Mouse (Mus musculus): ENCODE measurements around the gene Nap1l5.
"Not testable (repeated sequence)": the region's sequence is repeated elsewhere in the genome, so short reads cannot be mapped to it uniquely, and the experiment has no call there.

The Nap1l5 gene

GRCm38 (mm10) chr6:58907336-58907735, 460 bp upstream of the Nap1l5 start:
- no peak for DNase-seq (ENCODE audit: low read depth, low spot score)

GRCm38 (mm10) chr6:58904551-58904950, 2.3 kb downstream of the Nap1l5 start:
- DNase-seq (ENCODE audit: low read depth, low spot score): no peak

GRCm38 (mm10) chr6:58903171-58903570, 3.7 kb downstream of the Nap1l5 start:
- DNase-seq (ENCODE audit: low read depth, low spot score): no peak

- no peak for DNase-seq (ENCODE audit: low read depth, low spot score)
Measured at GRCm38 (mm10) chr6:58900536-58900935, 6.3 kb downstream of the Nap1l5 start.

- DNase-seq (ENCODE audit: low read depth, low spot score): no peak
Measured at GRCm38 (mm10) chr6:58899076-58899475, 7.8 kb downstream of the Nap1l5 start.

GRCm38 (mm10) chr6:58896648-58897047, 10.2 kb downstream of the Nap1l5 start:
- DNase-seq (ENCODE audit: low read depth, low spot score): no peak

GRCm38 (mm10) chr6:58894994-58895393, 11.9 kb downstream of the Nap1l5 start:
- no peak for DNase-seq (ENCODE audit: low read depth, low spot score)

GRCm38 (mm10) chr6:58893307-58893706, 13.6 kb downstream of the Nap1l5 start:
- DNase-seq (ENCODE audit: low read depth, low spot score): no peak

- DNase-seq (ENCODE audit: low read depth, low spot score): no peak
Measured at GRCm38 (mm10) chr6:58889917-58890316, 17.0 kb downstream of the Nap1l5 start.

GRCm38 (mm10) chr6:58882271-58882670, 24.6 kb downstream of the Nap1l5 start:
- no peak for DNase-seq (ENCODE audit: low read depth, low spot score)

- DNase-seq (ENCODE audit: low read depth, low spot score): no peak
Measured at GRCm38 (mm10) chr6:58881363-58881762, 25.5 kb downstream of the Nap1l5 start.

GRCm38 (mm10) chr6:58880861-58881260, 26.0 kb downstream of the Nap1l5 start:
- DNase-seq (ENCODE audit: low read depth, low spot score): no peak

GRCm38 (mm10) chr6:58879987-58880386, 26.9 kb downstream of the Nap1l5 start:
- no peak for DNase-seq (ENCODE audit: low read depth, low spot score)

GRCm38 (mm10) chr6:58879572-58879971, 27.3 kb downstream of the Nap1l5 start:
- no peak for DNase-seq (ENCODE audit: low read depth, low spot score)

GRCm38 (mm10) chr6:58867858-58868257, 39.0 kb downstream of the Nap1l5 start:
- not testable (repeated sequence) for DNase-seq (ENCODE audit: low read depth, low spot score)

- DNase-seq (ENCODE audit: low read depth, low spot score): no peak
Measured at GRCm38 (mm10) chr6:58863631-58864235, 43.1 kb downstream of the Nap1l5 start.

- DNase-seq (ENCODE audit: low read depth, low spot score): no peak
Measured at GRCm38 (mm10) chr6:58862446-58862993, 44.4 kb downstream of the Nap1l5 start.

- DNase-seq (ENCODE audit: low read depth, low spot score): no peak
Measured at GRCm38 (mm10) chr6:58859517-58859916, 47.4 kb downstream of the Nap1l5 start.

- DNase-seq (ENCODE audit: low read depth, low spot score): no peak
Measured at GRCm38 (mm10) chr6:58856494-58856893, 50.4 kb downstream of the Nap1l5 start.

GRCm38 (mm10) chr6:58855676-58856367, 51.1 kb downstream of the Nap1l5 start:
- no peak for DNase-seq (ENCODE audit: low read depth, low spot score)

All from A20 (cell line).